Mouse (Mus musculus): ENCODE data around the gene Inppl1.

Gene Inppl1

DNA sequence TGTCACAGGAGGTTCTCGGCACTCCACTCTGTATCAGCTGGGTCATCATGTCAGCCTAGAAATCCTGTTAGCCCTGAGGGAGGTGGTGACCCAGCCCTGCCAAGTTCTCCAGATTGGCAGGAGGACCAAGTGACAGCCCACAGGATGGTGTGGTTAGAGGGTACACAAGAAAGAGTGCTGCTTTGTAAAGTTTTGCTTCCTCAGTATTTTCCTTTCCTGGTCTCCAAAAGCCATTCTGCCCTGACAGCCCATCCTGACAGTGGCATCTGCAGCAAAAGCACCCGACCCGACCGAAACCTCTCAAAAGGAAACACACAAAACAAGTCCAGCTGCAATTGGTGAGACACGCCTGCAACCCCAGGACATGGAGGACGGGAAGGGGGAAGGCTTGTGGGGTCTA lies 6.2 kb upstream of the Inppl1 start:
- DNase-seq (ENCODE audit: low spot score) = no peak

DNA sequence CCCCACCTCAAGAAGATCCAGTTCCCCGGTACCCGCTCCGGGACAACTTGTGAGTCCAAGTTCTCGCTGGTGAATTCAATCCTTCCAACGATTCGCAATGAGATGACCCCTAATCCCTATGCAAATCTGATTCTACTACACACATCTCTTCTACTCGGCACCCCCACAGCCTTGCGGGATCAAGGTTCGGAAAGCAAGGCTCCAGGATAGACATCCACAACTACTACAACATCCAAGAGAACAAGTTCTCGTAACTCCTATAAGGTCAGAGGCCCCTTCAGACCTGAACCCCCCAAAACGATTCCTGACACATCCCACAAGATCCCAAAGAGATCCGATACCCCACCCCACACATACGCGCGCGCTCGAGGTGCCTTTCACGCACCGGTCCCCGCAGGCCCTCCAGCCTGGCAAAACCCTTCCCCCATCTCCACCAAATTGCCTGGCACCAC lies 849 bp downstream of the Inppl1 start:
- no peak for DNase-seq (ENCODE audit: low spot score)

GRCm38 (mm10) chr7:101836271-101837153 lies 1.5 kb downstream of the Inppl1 start:
- peak; percentile 71 for DNase-seq (ENCODE audit: low spot score)

- no peak for DNase-seq (ENCODE audit: low spot score)
These were observed 2.4 kb downstream of the Inppl1 start for GRCm38 (mm10) chr7:101835457-101836109.

- no peak for DNase-seq (ENCODE audit: low spot score)
These were observed 3.1 kb downstream of the Inppl1 start for GRCm38 (mm10) chr7:101834903-101835302.

- no peak for DNase-seq (ENCODE audit: low spot score)
These were observed 4.0 kb downstream of the Inppl1 start for GRCm38 (mm10) chr7:101833916-101834584.

DNA sequence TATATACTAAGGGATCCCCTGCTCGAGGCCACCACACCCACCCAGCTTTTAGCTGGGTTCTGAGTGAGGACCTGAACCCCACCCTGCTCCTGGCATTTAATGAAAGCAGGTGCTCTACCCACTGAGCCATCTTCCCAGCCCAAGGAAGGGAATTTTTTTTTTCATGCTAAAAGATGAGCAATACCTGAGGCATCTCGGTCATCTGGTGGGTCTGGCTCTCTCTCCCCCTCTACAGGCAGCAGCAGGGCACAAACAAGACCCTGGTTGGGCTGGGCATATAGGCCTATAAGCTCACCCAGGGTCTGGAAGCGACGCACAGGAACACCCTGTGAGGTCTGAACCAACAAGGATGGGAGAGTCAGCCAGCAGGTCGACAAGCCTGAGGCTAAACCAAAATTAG lies 4.7 kb downstream of the Inppl1 start:
- no peak for DNase-seq (ENCODE audit: low spot score)

DNA sequence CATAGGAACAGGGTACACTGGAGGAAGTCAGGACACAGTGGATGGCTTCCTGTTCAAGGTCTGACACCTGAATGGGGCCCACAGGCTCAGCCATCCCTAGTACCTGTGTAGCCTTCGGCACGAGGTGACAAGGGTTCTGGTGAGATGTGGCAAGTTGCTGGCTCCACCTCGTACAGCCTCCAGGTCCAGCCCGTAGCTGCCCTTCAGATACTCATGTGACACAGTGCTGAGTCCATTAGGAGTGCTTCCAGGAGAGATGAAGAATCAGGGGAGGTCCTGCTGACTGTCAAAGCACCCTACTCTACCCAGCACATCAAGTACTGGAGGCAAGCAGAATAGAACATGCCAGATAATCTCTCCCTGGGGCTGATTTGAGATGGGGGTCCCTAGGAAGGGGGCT lies 5.7 kb downstream of the Inppl1 start:
- no peak for DNase-seq (ENCODE audit: low spot score)

- DNase-seq (ENCODE audit: low spot score) = no peak
These were observed 6.6 kb downstream of the Inppl1 start for GRCm38 (mm10) chr7:101831437-101831836.

- no peak for DNase-seq (ENCODE audit: low spot score)
These were observed 7.7 kb downstream of the Inppl1 start for GRCm38 (mm10) chr7:101830373-101830772.

DNA sequence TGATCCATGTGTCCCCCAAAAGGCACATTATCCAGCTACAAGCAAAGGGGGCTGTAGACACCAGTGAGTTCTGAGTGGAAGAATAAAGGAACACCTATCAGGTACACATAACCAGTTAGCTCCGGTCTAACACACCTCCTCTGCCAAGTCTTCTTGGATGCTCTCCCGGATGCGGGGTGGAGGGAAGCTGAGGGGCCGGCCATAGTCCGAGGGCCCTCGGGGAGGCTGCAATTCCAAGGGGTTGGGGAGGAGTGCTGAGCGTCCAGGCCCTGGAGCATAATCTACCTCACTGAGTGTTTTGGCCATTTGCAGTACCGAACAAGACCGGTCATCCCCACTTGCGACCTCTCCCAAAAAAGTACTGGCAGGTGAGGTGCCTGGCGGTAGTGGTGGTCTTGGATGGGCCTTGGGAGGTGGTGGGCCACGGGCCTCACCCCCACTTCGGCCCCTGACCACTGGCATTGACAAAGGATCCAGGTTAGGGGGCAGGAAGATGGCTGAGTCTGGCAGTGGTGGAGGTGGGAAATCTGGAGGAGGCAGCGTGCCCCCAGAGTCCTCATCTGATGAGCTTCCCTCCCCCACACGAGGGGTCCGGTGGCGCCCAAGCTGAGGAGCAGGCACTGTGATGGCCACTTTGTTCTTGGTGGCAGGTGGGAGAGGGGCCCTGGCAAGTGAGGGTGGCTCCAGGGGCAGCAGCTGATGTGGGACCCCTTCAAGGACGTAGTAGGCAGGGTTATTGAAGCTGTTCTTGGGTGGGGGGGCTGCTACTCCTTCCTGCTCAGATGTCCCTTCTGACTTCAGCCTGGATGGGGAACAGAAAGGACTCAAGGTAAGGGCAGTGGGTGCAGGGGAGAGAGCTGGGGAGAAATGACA lies 14.0 kb downstream of the Inppl1 start:
- no peak for DNase-seq (ENCODE audit: low spot score)

DNA sequence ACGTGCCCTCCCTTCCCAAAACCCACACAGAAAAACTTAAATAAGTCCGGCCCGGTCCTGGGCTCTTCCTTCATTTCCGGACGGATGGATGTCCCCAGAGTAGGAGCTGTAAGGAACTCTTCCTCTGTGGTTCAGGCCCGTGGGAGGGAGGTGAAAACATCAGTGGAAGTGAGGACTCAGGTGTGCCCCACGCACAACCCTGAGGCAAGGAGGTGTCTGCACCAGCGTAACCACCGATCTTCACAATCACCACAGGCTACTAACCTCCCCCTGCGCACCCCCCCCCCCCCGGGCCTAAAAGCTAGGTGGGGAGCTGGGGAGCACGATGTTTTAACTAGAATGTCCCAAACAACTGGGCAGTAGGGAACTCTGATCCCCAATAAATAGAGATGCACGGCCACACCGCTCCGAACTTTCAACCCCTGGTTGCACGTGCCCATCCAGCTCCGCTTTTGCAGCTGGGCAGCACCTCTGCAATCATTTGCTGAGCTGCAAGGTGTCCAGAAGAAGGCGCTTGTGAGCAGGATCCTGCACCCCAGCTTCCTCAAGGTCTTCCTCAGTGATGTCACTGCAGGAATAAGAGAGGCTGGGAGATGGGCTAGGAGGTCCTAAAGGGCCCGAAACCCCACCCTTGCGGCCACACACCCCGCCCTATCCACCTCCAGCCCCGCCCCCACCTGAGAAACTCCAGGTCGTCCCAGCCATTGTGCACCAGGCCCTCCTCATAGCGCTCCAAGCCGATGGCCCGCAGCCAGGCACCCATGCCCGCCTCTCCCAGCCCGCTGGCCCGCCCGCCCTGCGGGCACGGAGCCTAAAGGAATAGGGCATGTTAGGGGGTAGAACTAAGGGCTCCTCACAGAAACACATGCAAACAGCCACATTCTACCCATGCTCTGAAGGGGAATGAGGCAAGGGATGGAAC lies 14.9 kb downstream of the Inppl1 start:
- peak; percentile 56 for DNase-seq (ENCODE audit: low spot score)

DNA sequence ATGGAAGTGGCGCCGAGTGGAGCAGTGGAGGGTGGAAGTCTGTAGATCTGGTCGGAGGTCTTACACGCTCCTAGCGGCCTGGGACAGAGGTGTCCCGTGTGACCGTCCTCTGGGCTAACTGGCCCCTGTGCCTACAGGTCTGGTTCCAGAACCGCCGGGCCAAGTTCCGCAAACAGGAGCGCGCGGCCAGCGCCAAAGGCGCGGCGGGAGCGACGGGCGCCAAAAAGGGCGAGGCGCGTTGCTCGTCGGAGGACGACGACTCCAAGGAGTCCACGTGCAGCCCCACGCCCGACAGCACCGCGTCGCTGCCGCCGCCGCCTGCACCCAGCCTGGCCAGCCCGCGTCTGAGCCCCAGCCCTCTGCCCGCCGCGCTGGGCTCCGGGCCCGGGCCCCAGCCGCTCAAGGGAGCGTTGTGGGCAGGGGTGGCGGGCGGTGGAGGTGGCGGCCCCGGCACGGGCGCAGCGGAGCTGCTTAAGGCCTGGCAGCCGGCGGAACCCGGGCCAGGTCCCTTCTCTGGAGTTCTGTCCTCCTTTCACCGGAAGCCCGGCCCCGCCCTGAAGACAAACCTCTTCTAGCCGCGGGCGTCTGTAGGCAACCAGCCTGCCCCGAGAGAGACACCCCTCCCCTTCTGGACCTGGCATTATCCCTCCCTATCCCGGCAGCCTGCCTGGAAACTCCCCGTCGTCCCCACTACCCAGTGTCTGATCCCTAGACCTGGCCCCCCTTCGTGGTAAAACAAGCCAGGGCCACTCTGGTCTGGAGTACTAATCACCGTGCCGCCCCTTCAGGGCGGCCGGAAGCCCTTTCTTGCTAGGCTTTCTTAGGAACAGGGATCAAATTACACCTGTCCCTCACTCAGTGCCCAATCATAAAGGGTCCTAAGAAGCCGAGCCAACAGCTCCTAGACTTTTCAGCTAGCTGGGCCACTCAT lies 16.2 kb downstream of the Inppl1 start:
- DNase-seq (ENCODE audit: low spot score) = peak; percentile 55

DNA sequence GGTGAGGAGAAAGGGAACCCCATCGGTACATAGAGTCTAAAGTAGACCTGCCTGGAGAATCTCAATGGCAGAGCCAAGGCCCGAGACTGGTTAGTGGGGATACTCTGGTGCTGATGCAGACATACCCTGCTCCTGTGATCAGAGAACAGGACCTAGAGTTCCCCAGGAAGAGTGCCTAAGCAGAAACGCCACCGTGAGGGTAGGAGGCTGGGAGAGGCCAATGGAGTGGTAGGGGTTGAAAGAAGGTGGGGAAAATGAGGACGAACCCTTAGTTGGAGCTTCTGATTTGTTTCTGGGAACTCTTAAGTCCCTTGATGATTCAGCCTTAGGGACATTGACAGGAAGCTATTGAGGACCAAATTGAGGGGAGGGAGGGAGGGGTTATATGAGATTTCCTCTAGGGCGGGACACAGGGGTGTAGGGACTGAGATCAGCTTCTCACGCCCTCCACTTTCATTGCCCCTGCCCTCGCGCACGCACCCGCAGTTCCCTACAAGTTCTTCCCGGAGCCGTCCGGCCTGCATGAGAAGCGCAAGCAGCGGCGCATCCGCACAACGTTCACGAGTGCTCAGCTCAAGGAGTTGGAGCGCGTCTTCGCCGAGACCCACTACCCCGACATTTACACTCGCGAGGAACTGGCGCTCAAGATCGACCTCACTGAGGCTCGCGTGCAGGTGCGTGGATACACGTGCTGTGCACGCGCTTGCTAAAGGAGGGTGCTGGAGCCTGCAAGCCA lies 17.6 kb downstream of the Inppl1 start:
- no peak for DNase-seq (ENCODE audit: low spot score)

- DNase-seq (ENCODE audit: low spot score) = no peak
These were observed 20.1 kb downstream of the Inppl1 start, which contains the start of gene Phox2a for GRCm38 (mm10) chr7:101817861-101818401. Phox2a (plus strand) TSS chr7:101818313.

DNA sequence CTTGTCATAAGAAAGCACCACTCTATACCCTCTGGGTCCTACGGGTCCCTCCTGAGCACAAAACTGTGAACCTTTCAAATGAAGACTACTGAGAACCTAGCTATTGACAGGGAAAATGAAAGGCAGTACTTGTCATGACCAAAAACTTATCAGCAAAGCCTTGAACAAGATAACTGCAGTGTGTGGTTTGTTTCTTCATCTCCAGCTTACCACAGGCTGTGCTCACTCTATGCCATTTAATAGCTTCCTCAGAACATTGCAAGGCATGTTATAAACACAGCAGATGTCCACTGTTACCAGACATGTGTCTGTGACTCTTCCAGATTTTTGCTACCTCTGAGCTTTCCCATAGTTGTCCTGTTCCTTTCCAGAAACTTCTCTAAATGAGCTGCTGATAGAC lies 61.0 kb downstream of the Inppl1 start:
- DNase-seq (ENCODE audit: low spot score) = no peak

DNA sequence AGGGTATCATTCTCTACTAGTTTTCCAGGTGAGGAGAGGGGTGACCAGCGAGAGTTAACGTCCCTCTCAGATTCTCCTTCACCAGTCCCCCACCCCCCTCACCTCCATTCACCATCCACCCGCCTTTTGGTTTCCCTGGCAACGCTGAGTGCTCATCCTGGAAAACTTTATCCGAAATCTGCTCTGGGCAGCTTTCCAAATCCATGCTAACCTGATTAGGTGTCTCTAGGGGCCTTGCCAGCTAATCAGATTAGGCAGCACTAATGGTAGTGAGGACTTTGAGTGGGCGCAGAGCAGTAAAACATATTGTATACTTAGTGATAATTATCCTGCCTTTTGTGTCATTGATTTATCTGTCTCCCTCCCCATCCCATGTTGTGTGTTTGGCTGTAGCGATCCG lies 65.3 kb downstream of the Inppl1 start:
- no peak for DNase-seq (ENCODE audit: low spot score)
